Mouse (Mus musculus) cerebral cortex, adult 2 months (tissue): Measurements from ENCODE around the gene Hnrnpu.

ENCODE experiments used
- WGBS: fragments of 180-500 bp; shearing (Covaris S2); methylation state at CpG from one replicate; pipeline ENCODE4 v1.1.7; 2018; 5-methylcytosine and 5-hydroxymethylcytosine counted together

Gene Hnrnpu

DNA sequence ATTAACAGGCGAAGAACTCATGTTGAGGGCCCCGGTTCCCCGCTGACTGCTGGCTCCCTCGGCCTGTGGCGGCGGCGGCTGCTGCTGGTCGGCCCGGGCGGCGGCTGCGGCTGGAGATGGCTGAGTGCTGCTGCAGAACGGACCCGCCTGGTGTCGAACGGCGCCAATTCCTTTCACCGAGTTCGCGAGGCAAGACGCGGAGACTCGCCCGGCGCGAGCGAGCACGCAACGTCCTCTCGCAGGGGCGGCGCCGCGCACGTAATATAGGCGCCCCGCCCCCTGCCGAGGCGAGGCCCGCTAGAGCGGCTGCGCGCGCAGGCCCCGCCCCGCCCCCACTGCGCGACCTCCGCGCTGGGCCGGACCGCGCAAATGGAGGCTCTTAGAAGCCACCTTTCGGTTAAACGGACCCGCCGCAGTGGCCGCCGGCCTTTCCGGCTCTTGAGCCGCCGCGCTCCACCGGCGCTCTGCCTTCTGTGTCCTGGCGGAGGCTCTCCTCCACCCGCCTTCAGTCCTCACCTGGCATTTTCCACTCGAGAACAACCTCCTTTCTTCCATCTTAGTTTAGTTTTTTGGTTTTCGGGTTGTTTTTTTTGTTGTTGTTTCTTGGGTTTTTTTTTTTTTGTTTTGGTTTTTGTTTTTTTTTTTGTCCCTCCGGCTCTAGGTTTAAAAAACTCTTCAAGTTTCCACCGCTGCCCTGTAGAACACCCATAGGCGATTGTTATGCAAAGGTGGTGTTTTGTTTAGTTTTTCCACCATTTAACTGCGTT, at the start of gene Hnrnpu:
Gene Hnrnpu, minus strand, starts transcription at position 247 of the 767 bp plus-strand sequence.
- under 1% methylated on average over 73 of the region's 73 CpGs for WGBS

DNA sequence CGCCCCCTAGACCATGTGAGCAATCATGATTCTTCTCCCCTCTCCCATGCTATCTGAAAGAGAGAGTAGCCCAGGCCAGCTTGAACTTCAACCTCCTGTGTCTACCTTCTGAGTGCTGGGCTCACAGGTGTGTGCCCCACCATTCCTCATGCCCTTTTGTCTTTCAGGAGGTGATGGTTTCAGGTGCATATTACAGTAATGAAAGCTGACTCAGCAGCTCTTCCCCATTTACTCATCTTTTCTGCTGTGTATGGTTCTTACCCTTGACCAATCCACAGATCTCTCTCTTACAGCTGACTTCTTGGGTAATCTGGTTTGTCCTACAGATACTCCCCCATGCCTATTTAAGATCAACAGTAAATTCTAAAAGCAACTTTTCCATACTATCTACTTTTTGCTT, 41.6 kb upstream of the Hnrnpu start:
- 88% methylated on average over 1 of the region's 1 CpGs for WGBS

DNA sequence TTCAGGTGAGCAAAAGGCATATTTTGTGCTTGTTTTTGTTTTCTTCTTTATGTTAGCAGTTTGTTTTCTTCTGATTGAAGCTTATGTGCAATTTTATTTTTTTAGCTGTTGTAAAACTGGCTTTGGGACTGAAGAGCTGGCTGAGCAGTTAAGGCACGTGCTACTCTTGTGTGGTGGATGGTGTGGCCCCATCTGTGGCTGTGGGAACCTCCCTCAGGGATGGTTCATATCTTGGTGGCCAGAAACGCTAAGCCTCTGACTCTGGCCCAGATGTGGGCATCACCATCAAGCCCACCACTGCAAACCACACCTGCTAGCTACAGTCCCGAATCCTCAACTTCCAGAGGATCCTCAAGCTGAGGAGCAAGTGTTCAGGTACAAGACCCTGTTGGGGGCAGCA, 40.5 kb upstream of the Hnrnpu start:
- 88% methylated on average over 3 of the region's 3 CpGs for WGBS

DNA sequence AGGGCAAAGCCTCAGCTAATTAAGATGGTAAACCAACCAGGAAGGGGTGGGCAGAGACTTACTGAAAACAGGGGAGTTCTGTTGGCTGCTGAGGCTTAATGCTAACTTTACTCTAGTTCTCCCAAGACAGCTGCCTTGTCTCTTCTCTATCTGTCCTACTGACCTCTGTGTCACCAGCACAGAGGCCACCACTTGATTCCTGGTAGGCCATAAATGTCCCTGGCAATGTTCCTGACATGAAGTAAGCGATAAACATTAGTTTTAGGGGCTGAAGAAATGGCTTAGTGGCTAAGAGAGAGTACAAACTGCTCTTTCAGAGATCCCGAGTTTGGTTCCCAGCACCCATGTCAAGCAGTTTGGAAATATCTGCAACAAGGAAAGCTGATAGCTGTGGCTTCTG, 39.3 kb upstream of the Hnrnpu start:
- 81% methylated on average over 2 of the region's 2 CpGs for WGBS

DNA sequence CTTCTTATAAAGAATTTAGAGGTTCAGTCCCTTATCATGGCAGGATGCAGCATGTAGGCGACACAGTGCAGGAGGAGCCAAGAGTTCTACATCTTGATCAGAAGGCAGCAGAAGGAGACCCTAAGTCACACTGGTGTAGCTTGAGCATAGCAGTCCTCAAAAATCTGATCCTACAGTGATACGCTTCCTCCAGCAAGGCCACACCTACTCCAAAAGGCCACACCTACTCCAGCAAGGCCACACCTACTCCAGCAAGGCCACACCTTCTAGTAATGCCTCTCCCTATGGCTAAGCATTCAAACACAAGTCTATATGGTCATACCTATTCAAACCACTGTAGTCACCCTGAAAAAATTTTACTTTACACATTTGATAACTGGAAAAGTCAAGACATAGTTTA, 38.5 kb upstream of the Hnrnpu start:
- WGBS, result 94% methylated on average over 2 of the region's 2 CpGs

DNA sequence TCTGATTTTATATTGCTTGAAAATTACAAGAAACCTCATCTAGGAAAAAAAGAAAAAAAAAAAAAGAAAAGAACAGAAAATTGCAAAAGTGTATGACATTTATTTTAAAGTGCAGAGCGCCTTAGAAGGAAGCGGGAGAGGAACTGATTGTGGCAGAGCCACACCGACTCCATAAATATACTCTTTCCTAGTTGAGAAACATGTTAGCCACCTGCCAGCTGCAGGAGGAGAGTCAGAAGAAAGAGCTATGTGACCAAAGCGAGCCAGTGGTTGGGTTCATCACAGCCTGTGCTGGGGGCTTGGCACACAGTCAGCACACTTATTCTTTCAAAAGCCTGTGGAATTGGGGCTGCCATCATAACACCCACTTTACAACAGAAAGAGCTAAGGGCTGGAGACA, 35.1 kb upstream of the Hnrnpu start:
- WGBS, result 55% methylated on average over 4 of the region's 4 CpGs

DNA sequence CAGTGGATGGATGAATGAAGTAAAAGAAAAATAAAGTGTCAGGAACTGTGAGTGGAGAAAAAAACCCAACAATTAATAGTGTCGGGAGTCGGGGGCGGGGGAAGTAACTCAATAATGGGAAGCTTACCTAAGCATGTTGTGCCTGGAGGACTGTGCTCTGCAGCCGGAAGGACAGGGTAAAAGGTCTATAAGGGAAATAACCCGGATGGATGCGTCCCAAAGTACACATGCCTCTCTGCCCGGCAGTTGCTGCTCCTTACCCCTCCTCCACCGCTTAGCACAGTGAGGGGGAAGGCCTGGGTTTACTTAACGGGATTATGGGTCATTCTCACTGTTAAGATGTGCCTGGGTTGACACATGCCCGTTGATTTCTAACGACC, 31.7 kb upstream of the Hnrnpu start:
- WGBS, result under 1% methylated on average over 11 of the region's 11 CpGs

DNA sequence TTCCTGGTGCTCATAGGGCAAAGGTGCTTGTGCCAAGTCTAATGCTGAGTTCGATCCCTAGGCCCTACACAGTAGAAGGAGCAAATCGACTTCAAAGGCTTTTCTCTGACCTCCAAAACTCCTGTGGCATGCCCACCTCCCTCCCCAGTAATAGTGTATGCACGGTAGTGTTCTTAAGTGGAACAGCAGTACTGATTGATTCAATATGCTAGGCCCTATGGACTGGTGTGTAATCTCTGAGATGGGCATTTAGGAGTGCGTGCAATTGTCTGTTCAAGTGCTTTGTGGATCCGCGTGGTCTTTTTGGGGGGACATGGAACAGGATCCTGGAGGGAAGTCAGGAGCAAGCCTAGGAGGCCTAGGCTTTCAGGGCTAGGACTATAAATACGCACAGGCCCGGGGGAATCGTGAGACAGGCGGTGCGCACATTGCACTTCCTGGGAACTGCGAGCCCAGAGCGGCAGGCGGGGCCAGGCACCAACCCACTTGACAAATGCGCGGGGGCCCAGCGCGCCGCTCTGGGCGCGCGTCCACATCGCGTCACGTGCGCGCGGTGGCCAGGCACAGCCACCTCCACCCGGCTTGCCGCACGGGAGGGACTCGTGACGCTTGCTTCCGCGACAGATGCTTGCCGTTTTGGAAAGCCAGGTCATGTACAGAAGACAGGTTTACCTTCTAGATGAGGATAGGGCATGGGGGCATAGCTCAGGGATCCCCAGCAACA, 31.1 kb upstream of the Hnrnpu start:
- WGBS, result 3% methylated on average over 36 of the region's 36 CpGs

DNA sequence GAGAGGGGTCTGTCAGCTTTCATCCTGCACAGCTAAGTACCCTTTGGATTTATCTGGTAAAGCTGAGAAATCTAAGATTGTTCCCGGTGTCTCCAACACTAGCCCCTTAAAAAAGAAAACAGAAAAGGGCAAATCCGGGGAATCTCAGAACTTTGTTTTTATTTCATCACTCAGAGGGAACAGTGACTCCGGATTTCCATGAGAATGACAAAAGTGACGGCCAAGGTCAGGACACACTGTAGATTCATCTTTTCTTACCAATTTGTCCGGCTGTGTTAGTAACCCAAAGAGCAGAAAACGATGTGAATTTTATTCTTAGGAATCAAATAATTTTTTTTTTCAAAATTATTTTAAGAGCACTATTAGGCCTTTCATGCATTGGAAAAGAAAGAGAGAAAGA, 30.5 kb upstream of the Hnrnpu start:
- WGBS, result 62% methylated on average over 6 of the region's 6 CpGs

DNA sequence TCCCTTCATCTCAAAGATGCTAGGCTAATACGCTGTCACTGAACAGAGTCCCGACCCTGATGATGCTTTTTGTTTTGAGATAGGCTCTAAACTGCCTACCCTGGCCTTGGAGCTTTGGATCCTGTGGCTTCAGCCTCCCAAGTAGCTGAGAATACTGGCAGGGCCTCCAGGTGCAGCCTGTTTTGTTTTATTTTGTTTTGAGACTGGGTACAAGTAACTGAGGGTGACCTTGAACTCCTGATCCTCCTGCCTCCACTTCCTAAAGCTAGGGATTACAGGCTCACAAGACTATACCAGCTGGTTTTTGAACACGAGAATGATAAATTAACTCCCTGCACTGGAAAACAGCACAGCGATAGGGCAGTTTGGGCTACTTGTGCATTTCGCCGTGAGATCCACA, 27.6 kb upstream of the Hnrnpu start:
- 89% methylated on average over 6 of the region's 6 CpGs for WGBS

DNA sequence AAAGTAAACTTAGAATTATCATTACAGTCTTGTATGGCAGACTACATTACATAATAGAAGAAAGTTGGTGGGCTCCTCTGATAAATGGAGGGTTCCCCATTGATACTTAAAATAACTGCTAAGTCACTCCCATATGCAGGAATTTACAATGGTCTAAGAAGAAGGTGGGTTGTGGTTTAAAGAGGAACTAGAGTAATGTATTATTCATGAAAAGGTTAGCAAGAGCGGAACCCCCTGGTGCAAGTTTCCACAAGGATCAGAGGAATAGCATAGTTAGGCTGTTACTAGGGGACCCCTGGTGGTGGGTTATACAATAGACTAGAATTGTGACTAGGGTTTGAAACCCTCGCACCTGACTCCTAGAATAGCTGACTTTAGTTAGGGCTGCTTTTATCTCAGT, 23.1 kb upstream of the Hnrnpu start:
- 82% methylated on average over 2 of the region's 2 CpGs for WGBS

DNA sequence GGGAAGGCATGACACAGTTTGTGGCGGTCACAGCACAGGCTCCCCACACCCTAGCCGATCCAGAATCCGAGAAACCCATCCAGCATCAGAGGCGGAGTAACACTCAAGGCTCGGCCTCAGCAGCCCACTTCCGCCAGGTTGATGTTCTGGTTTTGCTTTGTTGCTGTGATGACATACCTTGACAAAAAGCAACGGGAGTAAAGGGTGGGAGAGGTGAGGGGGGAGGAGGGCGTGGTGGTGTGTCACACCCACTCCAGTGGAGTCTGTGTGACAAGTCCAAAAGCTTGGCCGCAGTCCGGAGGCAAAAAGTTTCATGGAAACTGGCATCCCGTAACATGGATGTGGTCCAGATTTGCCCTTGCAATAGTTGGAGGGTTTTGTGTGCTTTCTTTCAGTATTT, 22.7 kb upstream of the Hnrnpu start:
- 77% methylated on average over 11 of the region's 11 CpGs for WGBS

DNA sequence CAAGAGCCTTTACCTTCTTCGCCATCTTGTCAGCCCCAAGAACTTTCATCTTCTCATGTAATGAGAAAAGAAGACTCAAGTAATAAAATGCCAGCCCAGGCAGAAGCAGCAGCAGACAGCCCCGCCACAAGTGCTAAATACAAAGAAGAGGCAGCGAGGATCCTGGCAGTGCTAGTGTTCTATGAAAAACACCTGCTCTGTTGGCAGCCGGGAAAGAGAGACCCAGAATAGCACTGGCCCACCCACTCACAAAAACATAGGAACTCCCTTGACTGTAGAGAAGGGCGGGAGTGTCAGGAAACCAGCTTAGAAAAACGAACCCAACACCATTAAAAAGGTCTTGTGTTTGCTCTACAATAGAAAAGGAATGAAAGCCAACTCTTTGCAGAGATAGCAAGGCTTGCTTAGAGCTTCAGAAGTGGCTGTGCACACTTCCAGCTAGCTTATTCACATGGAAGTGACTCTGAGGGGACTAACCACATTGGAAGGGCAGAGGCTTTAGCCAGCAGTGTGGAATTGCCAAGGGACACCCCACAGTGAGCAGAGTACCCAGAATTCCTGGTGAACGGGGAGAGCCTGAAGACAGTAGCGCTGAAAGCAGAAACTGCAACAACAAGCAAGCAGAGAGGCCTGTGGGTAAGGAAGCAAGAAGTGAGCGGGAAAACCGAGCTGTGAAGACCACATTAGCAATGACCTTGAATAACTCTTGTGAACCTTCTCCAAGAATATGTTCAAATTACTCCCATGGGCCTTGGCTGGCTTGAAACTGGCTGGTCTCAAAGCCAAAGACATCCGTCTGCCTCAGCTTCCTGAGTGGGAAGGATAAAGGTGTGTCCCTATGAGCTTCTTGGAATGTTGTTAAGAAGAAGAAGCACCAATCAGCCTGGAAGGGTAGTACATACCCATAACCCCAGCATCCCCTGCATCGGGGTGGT, 20.4 kb upstream of the Hnrnpu start:
- 33% methylated on average over 12 of the region's 12 CpGs for WGBS

DNA sequence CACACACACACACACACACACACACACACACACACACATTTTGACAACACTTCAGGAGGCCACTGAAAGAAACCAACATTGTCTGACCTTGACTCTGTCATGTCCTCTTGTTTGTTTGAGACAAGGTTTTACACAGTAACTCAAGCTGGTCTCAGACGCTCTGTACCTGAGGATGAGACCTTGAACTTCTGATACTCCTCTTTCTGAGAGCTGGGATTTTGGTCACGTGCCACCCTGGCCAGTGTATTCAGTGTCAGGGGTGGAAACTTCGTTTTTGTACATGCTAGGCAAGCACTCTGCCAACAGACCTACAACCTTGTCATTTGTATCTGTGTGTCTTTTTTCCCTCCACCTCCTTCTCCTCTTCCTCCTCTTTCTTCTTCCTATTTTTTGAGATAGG, 17.0 kb upstream of the Hnrnpu start:
- 81% methylated on average over 3 of the region's 3 CpGs for WGBS

DNA sequence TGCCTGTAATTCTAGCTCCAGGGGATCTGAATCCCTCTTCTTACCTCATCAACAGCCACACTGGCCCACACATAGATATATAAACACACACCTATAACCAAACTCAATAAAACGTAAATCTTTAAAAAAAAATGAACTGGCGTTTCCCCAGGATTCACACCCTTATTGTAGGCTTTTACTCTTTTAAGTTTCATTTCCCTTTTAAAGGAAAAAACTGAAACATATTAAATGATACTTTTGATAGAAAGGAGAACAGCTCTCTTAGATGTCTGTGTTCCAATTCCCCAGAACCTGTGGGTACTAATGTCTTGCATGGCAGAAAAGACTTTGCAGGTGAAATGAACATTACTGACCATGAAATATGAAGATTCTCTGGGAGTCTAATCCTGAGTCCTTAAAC, 13.2 kb upstream of the Hnrnpu start:
- 87% methylated on average over 2 of the region's 2 CpGs for WGBS

DNA sequence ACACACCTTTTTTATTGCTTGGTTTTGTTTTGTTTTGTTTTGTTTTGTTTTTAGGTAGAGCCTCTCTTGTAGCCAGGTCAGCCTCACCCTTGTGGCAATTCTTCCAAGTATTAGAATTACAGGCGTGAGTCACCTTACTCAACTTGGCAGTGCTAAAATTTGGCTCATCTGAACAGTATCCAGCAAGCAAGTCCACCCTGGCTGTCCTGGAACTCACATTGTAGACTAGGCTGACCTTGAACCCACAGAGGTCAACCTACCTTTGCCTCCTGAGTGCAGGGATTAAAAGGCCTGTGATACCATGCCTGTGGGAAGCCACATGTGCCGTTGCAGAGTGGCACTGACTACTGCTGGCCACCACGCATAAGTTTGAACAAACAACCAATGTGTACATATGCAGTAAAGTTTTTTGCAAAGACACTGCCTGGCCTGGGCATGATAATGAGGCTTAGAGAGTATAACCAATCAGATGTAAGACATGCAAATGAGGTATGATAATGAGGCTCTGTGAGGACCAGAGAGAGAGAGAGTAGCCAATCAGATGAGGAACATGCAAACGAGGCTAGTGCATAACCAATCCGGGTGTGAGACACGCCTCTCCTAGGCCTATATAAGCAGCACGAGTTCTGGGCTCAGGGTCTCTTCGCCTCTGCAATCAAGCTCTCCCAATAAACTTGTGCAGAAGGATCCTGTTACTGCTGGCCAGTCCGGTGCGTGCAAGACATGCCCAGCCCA, 6.6 kb upstream of the Hnrnpu start:
- 96% methylated on average over 10 of the region's 10 CpGs for WGBS

DNA sequence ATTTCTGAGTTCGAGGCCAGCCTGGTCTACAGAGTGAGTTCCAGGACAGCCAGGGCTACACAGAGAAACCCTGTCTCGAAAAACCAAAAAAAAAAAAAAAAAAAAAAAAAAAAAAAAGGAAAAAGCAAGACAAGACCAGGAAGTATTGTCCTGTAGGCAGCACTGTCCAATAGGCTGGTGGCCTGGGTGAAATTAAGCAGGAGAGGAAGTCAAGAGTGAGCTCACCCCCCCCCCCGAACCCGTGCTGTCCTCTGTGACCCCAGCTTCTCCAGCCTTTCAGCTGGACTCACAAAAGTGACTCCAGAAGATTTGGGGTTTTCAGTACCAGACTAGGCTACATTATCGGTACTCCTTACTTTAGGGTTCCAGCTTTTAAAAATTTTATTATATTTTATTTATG, 5.0 kb upstream of the Hnrnpu start:
- WGBS, result 80% methylated on average over 5 of the region's 5 CpGs

DNA sequence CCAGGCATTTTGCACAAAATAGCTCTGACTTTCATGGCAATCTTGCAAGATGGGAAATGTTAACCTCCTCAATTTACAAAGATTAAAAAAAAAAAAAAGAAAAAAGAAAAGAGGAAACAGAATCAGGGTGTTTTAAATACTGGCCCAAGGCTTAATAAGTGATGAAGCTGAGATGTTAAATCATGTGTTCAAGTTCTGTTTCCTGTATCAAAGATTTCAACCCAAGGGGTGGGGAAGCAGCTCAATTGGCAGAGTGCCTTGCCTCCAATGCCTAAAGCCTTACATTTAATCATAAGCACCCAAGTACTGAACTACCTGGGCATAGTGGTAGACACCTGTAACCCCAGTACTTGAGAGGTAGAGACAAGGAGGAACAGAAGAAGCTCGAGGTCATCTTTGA, 4.5 kb upstream of the Hnrnpu start:
- 63% methylated on average over 1 of the region's 1 CpGs for WGBS

DNA sequence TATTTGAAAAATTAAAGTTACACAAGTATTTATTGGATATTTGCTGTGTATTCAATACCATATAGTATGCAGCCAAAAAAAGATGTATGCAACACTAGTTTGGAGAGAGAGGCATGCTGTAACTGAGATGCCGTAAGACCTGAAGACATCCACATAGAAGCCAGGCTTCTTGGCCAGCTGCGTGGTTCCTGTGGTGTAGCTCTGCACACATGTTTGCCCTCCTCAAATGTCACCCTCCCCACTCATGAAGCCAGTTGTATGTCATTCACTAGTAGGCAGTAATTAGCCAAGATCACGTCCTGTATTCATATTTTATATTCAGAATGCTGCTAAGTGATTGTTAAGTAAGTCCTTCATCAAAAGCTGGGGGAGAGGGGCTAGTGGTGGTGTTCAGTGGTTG, 3.8 kb upstream of the Hnrnpu start:
- WGBS, result 91% methylated on average over 3 of the region's 3 CpGs

DNA sequence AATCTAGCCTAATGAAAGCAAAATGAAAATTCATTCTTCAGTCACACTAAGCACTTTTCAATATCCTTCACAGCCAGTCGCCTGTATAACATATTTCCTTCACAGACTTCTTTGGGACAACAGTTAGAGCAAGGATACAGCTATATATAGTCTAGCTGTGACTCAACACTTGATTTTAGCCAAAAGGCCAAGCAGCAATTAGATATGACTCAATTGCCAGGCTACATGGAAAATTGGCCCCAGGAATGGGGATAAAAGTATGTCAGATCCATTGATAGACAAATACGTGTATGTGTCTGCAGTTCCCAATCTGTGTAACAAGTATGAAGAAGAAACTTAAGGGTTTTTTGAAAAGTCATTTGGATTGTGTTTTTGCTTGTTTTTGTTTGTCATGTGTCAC, 2.6 kb upstream of the Hnrnpu start:
- 95% methylated on average over 2 of the region's 2 CpGs for WGBS

DNA sequence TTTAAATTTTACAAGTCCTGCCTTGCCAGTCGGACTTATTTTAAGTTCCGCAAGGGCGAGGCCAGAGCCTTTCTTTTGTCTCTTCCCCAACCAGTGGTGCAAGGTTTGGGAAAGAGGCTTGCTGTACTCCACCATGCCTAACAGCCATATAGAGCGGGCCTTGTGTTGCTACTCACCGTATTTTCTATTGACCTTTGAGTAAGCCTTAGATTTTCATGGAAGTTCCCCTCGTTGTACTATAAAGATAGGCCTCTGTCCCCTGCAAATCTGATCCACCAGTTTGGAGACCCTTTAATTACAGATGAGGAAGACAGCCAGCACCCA, 683 bp upstream of the Hnrnpu start:
- 6% methylated on average over 6 of the region's 6 CpGs for WGBS
